In genomic region chr10:117043497-117044166, GRCm38 (mm10) we compare ENCODE assay signal across 11 mouse cellular contexts. TPM values are rescaled to one million over a fixed set of nuclear protein-coding genes. Genes with fewer than 3 reads are reported as not detected.
DNase-seq lines count a peak whose midpoint lies in the region; ATAC-seq and TF ChIP-seq lines count a peak whose summit lies in the region.
"Not testable (repeated sequence)": the region's sequence is repeated elsewhere in the genome, so short reads cannot be mapped to it uniquely, and the experiment has no call there.
"Had no signal": no experiment of that assay in that cellular context is flagged by ENCODE, and none has a peak within 500 bp of the region (broad histone marks: within the 10 kb centered on the region; RNA-seq: fewer than 3 reads in every experiment).

No protein-coding gene starts in this region.

- H3K9me3 ChIP-seq in heart, postnatal 0 days (replicated peaks; ENCODE audit: control insufficient read depth, low read length); kidney, embryonic 14.5 days (ENCODE audit: control insufficient read depth, low read length); lung, embryonic 16.5 days (ENCODE audit: control insufficient read depth, low read length); stomach, embryonic 15.5 days: not testable (repeated sequence)

- H3K27ac ChIP-seq in heart, adult 2 months, result peak overlapping the region; percentile 79
- H3K27ac ChIP-seq in heart, postnatal 0 days (ENCODE audit: low read depth), result peak overlapping the region; percentile 92
- not testable (repeated sequence) for H3K27ac ChIP-seq in kidney, embryonic 14.5 days (ENCODE audit: low read depth, low read length); liver, adult 2 months (replicated peaks; ENCODE audit: insufficient read depth, low read depth, low read length); lung, embryonic 16.5 days (ENCODE audit: low read length); stomach, embryonic 15.5 days

- 17% methylated on average over 16 of the region's 16 CpGs for WGBS in heart, adult 2 months
- WGBS in heart, postnatal 0 days, result 20% methylated on average over 16 of the region's 16 CpGs
- 38% methylated on average over 16 of the region's 16 CpGs for WGBS in kidney, embryonic 14.5 days
- 24% methylated on average over 16 of the region's 16 CpGs for WGBS in liver, adult 2 months
- 23% methylated on average over 15 of the region's 16 CpGs for WGBS in lung, embryonic 16.5 days
- 30% methylated on average over 16 of the region's 16 CpGs for WGBS in stomach, embryonic 15.5 days

- not testable (repeated sequence) for H3K4me1 ChIP-seq in heart, adult 2 months (ENCODE audit: control insufficient read depth, insufficient read depth, low read length); kidney, embryonic 14.5 days (ENCODE audit: control insufficient read depth, insufficient read depth, low read length); liver, adult 2 months (ENCODE audit: control insufficient read depth, insufficient read depth, low read length); stomach, embryonic 15.5 days
- H3K4me1 ChIP-seq in heart, postnatal 0 days (ENCODE audit: control insufficient read depth, insufficient read depth), result peaks cover 16% of the 10 kb centered on the region; the same call in 1 of the 2 replicates
- peaks cover 17% of the 10 kb centered on the region; the same call in 1 of the 2 replicates for H3K4me1 ChIP-seq in lung, embryonic 16.5 days (replicated peaks; ENCODE audit: control insufficient read depth, insufficient read depth, low read length)

- not testable (repeated sequence) for TF ChIP-seq CTCF in heart, adult 2 months (IDR thresholded peaks at IDR 0.05); heart, postnatal 0 days (IDR thresholded peaks at IDR 0.05; ENCODE audit: low read depth); liver, adult 2 months (IDR thresholded peaks at IDR 0.05; ENCODE audit: low read depth, low read length)

- intact Hi-C loops in heart, adult 2 months (cut with DNase I), result loop anchor here (5.0 kb wide), 1 partner anchor 46 kb away; no protein-coding TSS in a partner anchor

- TF ChIP-seq EP300 in heart, adult 2 months (IDR thresholded peaks at IDR 0.05; ENCODE audit: insufficient read depth, low read depth, low read length), result peak; percentile 85
- TF ChIP-seq EP300 in heart, postnatal 0 days (IDR thresholded peaks at IDR 0.05; ENCODE audit: low read depth), result not testable (repeated sequence)

- not testable (repeated sequence) for H3K4me3 ChIP-seq in heart, adult 2 months; kidney, embryonic 14.5 days (ENCODE audit: low read length); liver, adult 2 months (ENCODE audit: insufficient read depth, low read depth, low read length); lung, embryonic 16.5 days (ENCODE audit: low read length)
- H3K4me3 ChIP-seq in heart, postnatal 0 days (ENCODE audit: low read depth, low read length), result 0 out of 2 replicates have a peak overlapping the region, but pooled peaks have one; percentile 2
- 0 out of 2 replicates have a peak overlapping the region, but pooled peaks have one; percentile 5 for H3K4me3 ChIP-seq in stomach, embryonic 15.5 days (replicated peaks)

- ATAC-seq in heart, postnatal 0 days (ENCODE audit: insufficient read depth, low read depth), result peak; percentile 50
- ATAC-seq in kidney, embryonic 14.5 days (ENCODE audit: low FRiP score, low TSS enrichment), result peak; percentile 24; the same call in 1 of the 2 replicates
- 0 out of 2 replicates have a peak, but pooled peaks have one; percentile 36 for ATAC-seq in lung, embryonic 16.5 days (ENCODE audit: low read depth)
- ATAC-seq in stomach, embryonic 15.5 days (ENCODE audit: insufficient read depth, low FRiP score, low read depth), result not testable (repeated sequence)

- peak overlapping the region; percentile 74 for H3K4me2 ChIP-seq in heart, postnatal 0 days (ENCODE audit: low read depth, low read length)
- not testable (repeated sequence) for H3K4me2 ChIP-seq in kidney, embryonic 14.5 days (replicated peaks; ENCODE audit: low read depth, low read length)
- peak overlapping the region; percentile 37 for H3K4me2 ChIP-seq in lung, embryonic 16.5 days (ENCODE audit: low read depth, low read length)
- H3K4me2 ChIP-seq in stomach, embryonic 15.5 days, result peak overlapping the region; percentile 29

- not testable (repeated sequence) for H3K79me2 ChIP-seq in heart, adult 2 months (replicated peaks; ENCODE audit: control insufficient read depth, insufficient read depth, low read length); liver, adult 2 months (ENCODE audit: control insufficient read depth, insufficient read depth, low read length)

- DNase-seq in A20 (ENCODE audit: low read depth, low spot score), result peak; percentile 65
- DNase-seq in c-Kit-positive CD71-positive TER-119-positive erythroid progenitor cells, embryonic 14.5 days (ENCODE audit: low spot score), result peak; percentile 24
- peak; percentile 45 to 64 for DNase-seq in heart, adult 2 months
- DNase-seq in heart, postnatal 0 days (ENCODE audit: low spot score), result peak; percentile 84
- DNase-seq in liver, adult 2 months (ENCODE audit: extremely low read depth, low read depth, low spot score), result peak; percentile 47

- 0 out of 2 replicates have a peak, but pooled peaks have one; percentile 41 for TF ChIP-seq POLR2A in heart, adult 2 months (IDR thresholded peaks at IDR 0.05; ENCODE audit: insufficient read depth, low read depth, low read length)
- not testable (repeated sequence) for TF ChIP-seq POLR2A in liver, adult 2 months (IDR thresholded peaks at IDR 0.05; ENCODE audit: extremely low read depth, insufficient read depth, low read length)

- not testable (repeated sequence) for H3K36me3 ChIP-seq in heart, adult 2 months (ENCODE audit: control insufficient read depth, insufficient read depth, low read length); heart, postnatal 0 days (replicated peaks; ENCODE audit: control insufficient read depth, insufficient read depth, low read length); kidney, embryonic 14.5 days (ENCODE audit: control insufficient read depth, insufficient read depth, low read length); liver, adult 2 months (ENCODE audit: control insufficient read depth, insufficient read depth, low read length); lung, embryonic 16.5 days (ENCODE audit: control insufficient read depth, insufficient read depth, low read length); stomach, embryonic 15.5 days

- not testable (repeated sequence) for H3K27me3 ChIP-seq in heart, adult 2 months (ENCODE audit: control insufficient read depth, insufficient read depth, low read length); heart, postnatal 0 days (ENCODE audit: control insufficient read depth, insufficient read depth, low read length); kidney, embryonic 14.5 days (ENCODE audit: control insufficient read depth, insufficient read depth, low read length); liver, adult 2 months (ENCODE audit: control insufficient read depth, insufficient read depth, low read length); lung, embryonic 16.5 days (ENCODE audit: control insufficient read depth, insufficient read depth, low read depth, low read length); stomach, embryonic 15.5 days (replicated peaks)

- not testable (repeated sequence) for H3K9ac ChIP-seq in heart, adult 2 months (ENCODE audit: low read depth, low read length); heart, postnatal 0 days (replicated peaks; ENCODE audit: low read depth, low read length); kidney, embryonic 14.5 days (ENCODE audit: low read depth, low read length); liver, adult 2 months (ENCODE audit: low read depth, low read length); lung, embryonic 16.5 days (ENCODE audit: low read length); stomach, embryonic 15.5 days

RNA-seq across cellular contexts. Expression of gene Lrrc10, which starts 1.5 kb away (rescaled TPM):
- total RNA-seq in heart, adult 2 months (2021), result 100 to 1,000 TPM; 148 to 208 TPM
- 266 and 368 TPM in 2 replicates for polyA plus RNA-seq in heart, adult 2 months (2012; rRNA removed)
- 330 and 397 TPM in 2 replicates for total RNA-seq in heart, postnatal 0 days (2014; rRNA removed; ENCODE audit: low replicate concordance)
- polyA plus RNA-seq in heart, postnatal 0 days (2015; fragmentation: Nextera tagmentation; extraction: Ambion mirVana), result 115 and 138 TPM in 2 replicates
- polyA plus RNA-seq in kidney, embryonic 14.5 days (2014; fragmentation: Nextera tagmentation; extraction: Ambion mirVana), result not detected in 2 replicates
- not detected in 2 replicates for total RNA-seq in liver, adult 2 months (2014; rRNA removed)
- polyA plus RNA-seq in liver, adult 2 months (2012; rRNA removed), result not detected in 2 replicates
- 0.49 and 0.65 TPM in 2 replicates for polyA plus RNA-seq in lung, embryonic 16.5 days (2015; fragmentation: Nextera tagmentation; extraction: Ambion mirVana)
- polyA plus RNA-seq in stomach, embryonic 15.5 days (2015; fragmentation: Nextera tagmentation; extraction: Ambion mirVana), result not detected in 2 replicates
- total RNA-seq: left cerebral cortex, postnatal 14 days had no signal
- polyA plus RNA-seq: forebrain, embryonic 14.5 days; neural tube, embryonic 13.5 days had no signal

RNA-seq across cellular contexts. Expression of gene Cct2, which starts 20.0 kb away (rescaled TPM):
- total RNA-seq in heart, adult 2 months (2021), result 100 to 1,000 TPM; 123 to 129 TPM
- polyA plus RNA-seq in heart, adult 2 months (2012; rRNA removed), result 50.4 and 93.0 TPM in 2 replicates
- 154 and 209 TPM in 2 replicates for total RNA-seq in heart, postnatal 0 days (2014; rRNA removed; ENCODE audit: low replicate concordance)
- 121 and 129 TPM in 2 replicates for polyA plus RNA-seq in heart, postnatal 0 days (2015; fragmentation: Nextera tagmentation; extraction: Ambion mirVana)
- polyA plus RNA-seq in kidney, embryonic 14.5 days (2014; fragmentation: Nextera tagmentation; extraction: Ambion mirVana), result 305 and 310 TPM in 2 replicates
- 114 and 116 TPM in 2 replicates for total RNA-seq in liver, adult 2 months (2014; rRNA removed)
- polyA plus RNA-seq in liver, adult 2 months (2012; rRNA removed), result 36.6 and 40.1 TPM in 2 replicates
- 213 and 228 TPM in 2 replicates for polyA plus RNA-seq in lung, embryonic 16.5 days (2015; fragmentation: Nextera tagmentation; extraction: Ambion mirVana)
- polyA plus RNA-seq in stomach, embryonic 15.5 days (2015; fragmentation: Nextera tagmentation; extraction: Ambion mirVana), result 227 and 229 TPM in 2 replicates

RNA-seq across cellular contexts. Expression of gene Best3, which starts 57.5 kb away (rescaled TPM):
- 1 to 10 TPM; 5.8 to 5.9 TPM for total RNA-seq in heart, adult 2 months (2021)
- polyA plus RNA-seq in heart, adult 2 months (2012; rRNA removed), result 3.2 and 6.7 TPM in 2 replicates
- total RNA-seq in heart, postnatal 0 days (2014; rRNA removed; ENCODE audit: low replicate concordance), result 1.1 and 1.3 TPM in 2 replicates
- polyA plus RNA-seq in heart, postnatal 0 days (2015; fragmentation: Nextera tagmentation; extraction: Ambion mirVana), result 0.57 and 0.62 TPM in 2 replicates
- not detected in 2 replicates for polyA plus RNA-seq in kidney, embryonic 14.5 days (2014; fragmentation: Nextera tagmentation; extraction: Ambion mirVana)
- not detected in 2 replicates for total RNA-seq in liver, adult 2 months (2014; rRNA removed)
- not detected in 2 replicates for polyA plus RNA-seq in liver, adult 2 months (2012; rRNA removed)
- polyA plus RNA-seq in lung, embryonic 16.5 days (2015; fragmentation: Nextera tagmentation; extraction: Ambion mirVana), result 0.15 and 0.21 TPM in 2 replicates
- polyA plus RNA-seq in stomach, embryonic 15.5 days (2015; fragmentation: Nextera tagmentation; extraction: Ambion mirVana), result 0.05 and 0.10 TPM in 2 replicates
- polyA plus RNA-seq: forebrain, embryonic 14.5 days; neural tube, embryonic 13.5 days had no signal

Comparison
In these comparisons a context has a peak if more than half of its experiments do, and no peak if none do; other contexts are left out.
1. DNase-seq: peak in every context shown above with its lines; median percentile 84 in heart, postnatal 0 days; 65 in A20; 54 in heart, adult 2 months; 47 in liver, adult 2 months; 24 in c-Kit-positive CD71-positive TER-119-positive erythroid progenitor cells, embryonic 14.5 days.
2. RNA of gene Lrrc10, which starts 1.5 kb away (polyA plus RNA-seq): 266 to 368 TPM in heart, adult 2 months and 115 to 138 TPM in heart, postnatal 0 days; 0.49 to 0.65 TPM in lung, embryonic 16.5 days, not detected in stomach, embryonic 15.5 days, not detected in kidney, embryonic 14.5 days and not detected in liver, adult 2 months; every median in the first group is over 10 times any median in the second.